Mouse (Mus musculus) 416B (cell line): ENCODE data around the gene Npr3.
"Not testable (repeated sequence)": the region's sequence is repeated elsewhere in the genome, so short reads cannot be mapped to it uniquely, and the experiment has no call there.

Experiments used
- DNase-seq: peaks from one replicate; pipeline ENCODE4 v3.0.0; 2011; ENCODE audit warnings: low read depth

Npr3 gene

DNA sequence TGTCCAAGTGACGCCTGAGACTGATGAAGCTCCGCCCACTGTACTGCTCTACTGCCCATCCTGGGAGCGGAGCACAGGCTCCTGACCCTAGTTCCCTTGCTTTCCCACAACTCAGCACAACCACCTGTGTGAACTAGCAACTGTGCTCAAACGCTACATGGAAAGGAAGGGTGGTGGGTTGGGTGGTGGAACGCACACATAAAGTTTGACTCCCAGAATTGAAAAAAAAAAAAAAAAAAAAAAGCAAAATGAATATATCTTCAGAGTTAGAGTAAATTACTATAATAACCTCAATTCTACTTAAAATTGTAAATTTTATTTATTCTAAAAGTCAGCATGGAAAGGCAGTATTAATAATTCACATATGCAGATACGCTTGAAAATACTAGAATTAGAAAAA, 25.3 kb downstream of the Npr3 start:
- no peak for DNase-seq

DNA sequence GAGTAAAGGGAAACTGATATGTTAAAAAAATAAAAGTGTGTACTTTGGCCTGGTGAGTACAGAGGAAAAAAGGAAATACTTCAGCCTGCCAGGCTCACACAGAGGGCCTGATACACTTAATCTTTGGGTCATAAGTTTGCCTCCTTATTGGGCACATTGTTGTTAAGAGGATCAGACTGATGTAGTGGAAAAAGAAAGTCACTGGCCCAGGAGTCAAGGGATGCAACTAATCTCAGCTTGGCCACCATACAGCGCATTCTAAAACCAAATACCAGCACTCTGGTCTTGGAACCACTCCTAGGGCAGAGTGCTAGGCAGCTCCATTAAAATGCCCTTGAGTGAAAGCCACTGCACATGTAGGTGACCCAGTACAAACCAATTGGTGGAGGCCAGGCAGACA, 28.8 kb downstream of the Npr3 start:
- DNase-seq = no peak

DNA sequence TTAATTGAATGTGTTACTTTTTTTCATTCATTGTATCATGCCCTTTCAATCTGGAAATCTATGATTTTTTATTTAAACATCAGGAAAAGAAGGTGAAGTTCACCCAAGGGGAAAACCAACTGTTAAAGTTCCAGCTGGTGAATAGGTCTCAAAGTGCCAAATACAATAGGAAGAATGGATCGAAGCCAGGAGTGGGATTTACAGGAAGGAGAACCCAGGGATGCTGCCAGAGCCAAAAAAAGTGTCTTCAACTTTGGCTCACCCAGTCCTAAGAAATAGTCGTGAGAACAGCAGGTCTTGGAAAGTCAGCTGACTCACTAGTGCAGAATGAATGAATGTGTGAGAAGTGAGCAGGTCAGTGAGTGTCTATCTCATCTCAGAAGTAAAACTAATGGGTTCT, 29.8 kb downstream of the Npr3 start:
- no peak for DNase-seq

DNA sequence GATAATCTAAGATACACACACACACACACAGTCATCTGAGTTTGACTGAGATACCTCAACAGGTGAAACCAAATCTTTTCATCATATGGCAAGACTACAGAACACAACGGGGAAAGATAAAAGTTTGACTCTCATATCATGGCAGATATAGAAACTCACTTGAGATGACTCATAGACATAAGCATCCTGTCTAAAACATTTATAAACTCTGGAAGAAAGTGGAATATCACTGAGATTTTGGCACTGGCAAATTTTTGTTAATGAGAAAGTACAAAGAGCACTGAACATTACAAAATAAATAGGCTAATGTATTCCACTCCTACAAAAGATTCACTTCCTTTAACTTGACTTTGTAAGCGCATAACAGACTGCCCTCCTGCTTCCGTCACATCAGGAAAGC, 40.2 kb downstream of the Npr3 start:
- no peak for DNase-seq

DNA sequence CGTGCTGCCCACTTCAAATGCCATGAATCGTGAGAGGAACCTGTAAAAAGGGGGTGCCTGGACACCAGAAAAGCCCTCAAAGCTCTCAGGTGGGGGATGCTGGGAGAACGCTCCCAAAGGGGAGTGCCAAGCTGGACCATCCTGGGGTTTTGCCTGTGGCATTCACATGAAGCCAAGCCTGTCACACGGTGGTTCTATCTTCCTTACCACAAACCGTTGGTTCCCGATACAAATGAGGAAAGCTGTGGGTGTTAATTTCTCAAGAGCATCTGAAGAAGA, 43.6 kb downstream of the Npr3 start:
- DNase-seq = no peak

DNA sequence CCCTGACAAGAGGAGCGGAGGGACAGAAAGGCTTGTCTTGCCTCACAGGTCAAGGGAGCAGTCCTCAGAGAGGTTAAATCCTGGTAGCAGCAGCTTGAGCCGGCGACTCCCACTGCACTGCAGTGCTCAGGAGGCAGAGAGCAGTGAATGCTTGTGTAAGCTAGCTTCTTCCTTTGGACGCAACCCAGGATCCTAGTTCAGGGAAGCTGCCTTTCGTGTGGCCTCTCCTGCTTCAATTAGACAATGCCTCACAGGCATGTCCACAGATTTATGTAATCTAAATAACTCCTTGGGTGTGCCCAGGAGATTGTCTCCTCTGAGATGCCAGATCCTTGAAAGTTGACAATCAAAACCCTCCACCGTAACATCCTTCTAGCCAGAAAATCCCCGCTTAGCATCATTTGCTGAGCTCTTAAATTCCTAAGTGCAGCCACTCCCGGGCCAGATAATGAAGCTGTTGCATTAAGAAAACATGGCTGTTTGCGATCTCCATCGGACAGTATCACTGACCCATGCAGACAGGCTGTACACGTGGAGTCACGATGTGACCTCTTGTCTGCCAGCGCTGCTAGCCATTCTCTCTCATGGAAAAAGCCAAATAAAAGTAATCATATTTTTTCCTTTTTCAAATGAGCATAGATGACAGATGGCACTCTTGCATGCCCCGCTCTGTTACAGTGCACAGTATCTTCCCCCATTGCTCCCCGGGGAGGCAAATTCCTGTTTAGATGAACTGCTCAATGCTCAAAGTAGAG, 44.1 kb downstream of the Npr3 start:
- no peak for DNase-seq

DNA sequence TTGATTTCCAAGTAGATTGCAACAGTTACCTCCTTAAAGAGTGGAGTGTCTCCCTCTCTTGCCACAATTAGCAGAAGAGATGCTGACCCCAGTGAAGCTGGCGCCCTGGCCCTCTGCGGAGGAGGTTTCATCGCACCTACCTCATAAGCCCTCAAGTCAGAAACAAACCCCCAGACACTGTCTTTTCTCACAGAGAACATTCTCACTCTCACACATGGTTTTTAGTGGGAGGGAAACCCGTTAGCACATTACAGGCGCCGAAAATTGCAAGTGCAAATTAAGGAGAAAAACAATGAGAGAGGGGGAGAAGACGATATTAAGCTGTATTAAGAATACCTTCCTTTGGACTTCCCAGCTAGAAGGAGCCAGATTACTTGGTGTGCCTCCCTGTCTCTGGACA, 44.8 kb downstream of the Npr3 start:
- no peak for DNase-seq

DNA sequence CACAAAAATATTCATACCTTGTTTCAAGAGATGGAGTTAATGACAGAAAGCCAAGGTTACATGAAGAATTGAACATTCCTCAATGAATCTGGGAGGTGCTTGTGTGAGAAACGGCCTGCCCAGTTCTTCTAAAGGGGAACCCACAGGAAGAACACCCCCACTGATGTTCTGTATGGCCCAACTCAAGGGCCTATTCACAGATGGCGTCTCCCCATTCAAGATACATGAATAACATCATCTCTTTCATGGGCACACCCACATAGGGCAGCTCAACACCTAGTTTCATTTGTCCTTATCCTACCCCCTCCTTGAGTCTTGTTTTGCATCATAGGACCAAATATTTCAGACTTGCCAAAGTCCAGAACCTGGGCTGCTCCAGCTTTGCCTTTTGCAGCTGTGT, 46.8 kb downstream of the Npr3 start:
- DNase-seq = no peak

DNA sequence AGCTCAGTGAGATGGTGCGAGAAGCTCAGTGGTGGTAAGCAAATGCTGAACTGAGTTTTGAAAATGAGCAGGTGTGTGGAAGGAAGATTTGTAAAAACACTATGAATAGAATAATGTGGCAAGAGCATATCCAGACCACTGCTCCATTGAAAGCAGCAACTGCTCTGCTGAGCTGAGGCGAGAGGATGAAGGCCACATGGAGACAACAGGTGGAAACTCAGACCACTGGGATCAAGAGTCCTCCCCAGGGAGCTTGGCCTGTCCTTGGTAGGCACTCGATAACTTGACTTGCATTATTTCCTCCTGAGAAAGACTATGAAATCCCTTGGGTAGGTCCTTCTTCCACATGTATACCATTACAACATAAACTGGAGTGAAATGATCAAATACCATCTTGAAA, 47.3 kb downstream of the Npr3 start:
- DNase-seq = no peak

DNA sequence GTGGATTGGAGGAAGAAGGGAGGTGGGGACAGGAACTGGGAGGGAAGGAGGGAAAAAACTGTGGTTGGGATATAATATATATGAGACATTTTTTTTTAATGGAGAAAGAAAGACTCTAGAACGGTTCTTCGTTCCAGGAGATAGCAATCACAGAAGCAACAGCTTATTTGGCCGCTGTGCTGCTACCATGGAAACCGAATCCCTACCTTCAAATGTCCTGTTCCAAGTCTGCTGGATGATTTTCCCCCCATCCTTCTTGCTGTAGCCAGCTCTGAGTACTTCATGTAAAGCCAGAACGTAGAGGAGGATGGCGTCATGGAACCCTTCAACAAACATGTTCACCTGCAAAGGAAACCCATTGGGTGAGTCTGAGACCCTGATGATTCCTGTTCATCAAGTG, 48.7 kb downstream of the Npr3 start:
- no peak for DNase-seq

DNA sequence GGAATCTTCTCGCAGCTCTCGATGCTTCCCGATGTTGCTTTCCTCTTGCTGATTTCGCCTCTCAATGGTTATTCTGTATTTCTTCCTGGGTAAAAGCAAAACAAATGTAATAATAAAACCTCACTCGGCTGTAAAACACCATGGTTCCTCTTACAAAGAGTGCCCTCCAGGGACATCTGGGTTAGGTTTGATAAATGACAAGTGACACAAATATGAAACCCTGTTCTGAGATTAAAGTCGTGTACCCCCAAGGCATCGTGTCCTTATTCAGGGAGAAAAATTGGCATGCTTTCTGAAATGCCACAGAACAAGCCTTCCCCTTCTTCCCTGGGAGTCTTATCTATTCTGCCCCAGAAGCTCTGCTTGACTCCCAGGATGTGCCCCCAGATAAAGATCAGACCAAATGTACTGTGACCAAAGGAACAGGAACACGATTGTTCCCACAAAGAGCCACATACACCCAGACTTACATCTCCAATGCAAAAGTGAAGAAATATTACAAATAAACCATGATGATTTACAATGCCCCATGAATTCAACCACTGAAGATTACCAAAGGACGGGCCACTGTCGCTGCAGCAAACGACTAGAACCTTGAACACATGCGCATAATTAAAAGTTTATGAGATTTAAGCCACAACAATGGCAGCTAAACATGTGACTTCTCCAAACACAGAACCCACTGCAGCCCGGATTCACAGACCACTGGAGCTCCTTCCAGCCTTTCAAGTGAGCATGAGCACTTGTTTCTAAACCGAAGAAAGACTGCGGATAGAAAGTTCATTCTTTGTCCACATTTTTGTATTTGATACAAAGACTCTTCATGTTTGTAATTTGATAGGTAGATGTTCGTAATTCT, 61.7 kb downstream of the Npr3 start:
- no peak for DNase-seq

DNA sequence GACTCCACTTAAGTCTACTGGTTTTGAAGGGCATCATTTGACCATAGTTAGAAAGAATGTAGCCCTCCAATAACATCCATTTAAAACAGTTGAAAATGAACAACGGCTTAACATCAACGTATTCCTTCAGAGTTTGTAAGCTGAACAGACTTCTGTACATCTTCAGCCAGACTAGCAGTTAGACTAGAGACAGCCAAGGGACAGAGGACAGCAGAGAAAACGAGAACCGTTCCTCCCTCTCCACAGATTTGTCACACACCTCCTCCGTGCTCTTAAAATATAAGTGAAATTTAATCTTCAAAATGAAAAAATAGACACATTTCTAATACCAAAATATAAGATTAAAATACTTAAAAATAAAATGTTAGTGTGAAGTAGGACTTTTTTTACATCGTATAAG, 63.0 kb downstream of the Npr3 start:
- no peak for DNase-seq

DNA sequence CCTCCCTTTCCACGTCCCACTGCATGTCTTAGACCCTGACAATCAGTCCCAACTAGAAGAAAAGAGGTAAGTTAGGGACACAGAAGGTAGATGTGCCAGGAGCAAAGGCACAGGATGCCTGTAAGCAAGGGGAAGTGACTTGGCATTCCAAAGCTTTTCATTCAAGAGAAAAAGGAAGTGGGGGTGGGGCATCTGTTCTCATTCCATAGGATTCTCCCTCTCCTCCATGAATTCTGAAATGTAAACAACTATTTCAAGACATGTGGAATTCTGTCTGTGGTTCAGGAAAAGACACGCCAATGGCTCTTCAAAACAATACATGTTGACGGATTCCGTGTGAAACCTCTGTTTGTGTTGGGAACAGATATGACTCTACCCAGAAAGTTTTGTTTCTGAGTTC, 65.3 kb downstream of the Npr3 start:
- no peak for DNase-seq

DNA sequence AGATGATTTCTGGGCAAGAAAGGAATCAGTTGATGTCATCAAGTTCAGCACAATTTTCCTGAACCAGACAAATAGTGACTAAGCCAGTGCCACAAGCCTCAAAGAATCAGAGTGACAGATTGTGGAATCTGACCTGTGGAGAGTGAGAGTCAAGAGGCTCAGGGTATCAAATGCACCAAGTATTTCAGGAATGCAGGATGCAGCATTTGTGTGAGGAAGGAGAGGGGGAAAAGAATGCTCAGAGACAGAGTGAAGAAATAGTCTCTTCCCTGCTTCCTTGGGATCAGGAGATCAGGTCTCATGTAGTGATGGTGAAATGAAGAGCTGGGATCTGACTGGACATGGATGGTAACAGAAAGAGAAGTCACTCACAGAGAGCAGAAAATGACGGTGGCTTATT, 71.2 kb downstream of the Npr3 start:
- DNase-seq = no peak

DNA sequence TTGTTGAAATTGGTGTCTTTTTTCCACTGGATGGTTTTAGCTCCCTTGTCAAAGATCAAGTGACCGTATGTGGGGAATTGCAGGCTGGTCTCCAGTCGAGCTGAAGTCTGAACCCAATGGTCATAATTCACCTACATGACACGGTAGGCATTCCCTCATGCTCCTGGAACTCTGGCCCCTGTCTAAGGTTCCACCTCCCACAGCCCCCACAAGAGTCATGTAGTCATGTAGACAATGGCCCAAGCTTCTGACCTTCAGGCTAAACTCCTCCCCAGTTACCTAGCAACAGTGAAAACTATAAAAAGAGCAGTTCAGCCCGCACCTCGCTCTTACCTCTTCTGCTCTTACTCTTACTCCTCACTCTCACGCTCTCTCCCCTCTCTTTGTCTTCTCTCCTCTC, 84.7 kb downstream of the Npr3 start:
- DNase-seq = not testable (repeated sequence)

DNA sequence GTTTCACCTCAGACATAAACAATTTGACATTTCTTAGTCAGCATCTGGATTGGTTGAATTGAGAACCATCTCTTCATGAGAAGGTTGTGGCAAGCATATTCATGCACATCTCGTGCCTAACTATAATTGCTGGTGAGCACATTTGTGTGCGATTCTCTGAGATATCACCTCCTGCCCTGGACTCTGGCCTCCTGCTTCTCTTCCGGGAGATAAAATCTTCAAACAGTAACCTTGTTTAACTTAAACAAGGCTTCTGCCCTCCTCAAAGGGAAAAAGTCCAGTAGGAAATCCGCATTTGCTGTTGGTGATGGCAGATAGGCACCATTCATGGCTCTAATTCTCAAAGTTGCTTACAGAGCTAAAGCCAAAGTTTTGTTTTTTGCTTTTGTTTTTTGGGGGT, 91.5 kb downstream of the Npr3 start:
- no peak for DNase-seq

DNA sequence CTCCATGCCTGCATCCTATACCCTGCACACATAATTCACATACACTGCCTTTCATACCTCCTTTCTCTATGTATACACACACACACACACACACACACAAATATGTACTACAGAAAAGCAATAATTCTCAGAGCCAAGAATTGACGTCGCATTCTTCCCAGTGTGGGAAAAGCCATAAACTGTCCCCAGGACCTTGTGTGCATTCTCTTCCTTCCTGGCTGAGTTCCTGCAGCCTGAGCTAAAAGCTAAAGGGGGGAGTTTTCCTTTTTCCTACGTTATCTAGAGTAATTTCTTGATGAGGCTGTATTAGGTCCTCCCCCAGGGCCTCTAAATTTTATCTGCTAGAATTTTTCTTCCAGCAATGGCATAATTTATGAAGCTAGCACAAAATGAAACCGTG, 103.5 kb downstream of the Npr3 start:
- DNase-seq = no peak

DNA sequence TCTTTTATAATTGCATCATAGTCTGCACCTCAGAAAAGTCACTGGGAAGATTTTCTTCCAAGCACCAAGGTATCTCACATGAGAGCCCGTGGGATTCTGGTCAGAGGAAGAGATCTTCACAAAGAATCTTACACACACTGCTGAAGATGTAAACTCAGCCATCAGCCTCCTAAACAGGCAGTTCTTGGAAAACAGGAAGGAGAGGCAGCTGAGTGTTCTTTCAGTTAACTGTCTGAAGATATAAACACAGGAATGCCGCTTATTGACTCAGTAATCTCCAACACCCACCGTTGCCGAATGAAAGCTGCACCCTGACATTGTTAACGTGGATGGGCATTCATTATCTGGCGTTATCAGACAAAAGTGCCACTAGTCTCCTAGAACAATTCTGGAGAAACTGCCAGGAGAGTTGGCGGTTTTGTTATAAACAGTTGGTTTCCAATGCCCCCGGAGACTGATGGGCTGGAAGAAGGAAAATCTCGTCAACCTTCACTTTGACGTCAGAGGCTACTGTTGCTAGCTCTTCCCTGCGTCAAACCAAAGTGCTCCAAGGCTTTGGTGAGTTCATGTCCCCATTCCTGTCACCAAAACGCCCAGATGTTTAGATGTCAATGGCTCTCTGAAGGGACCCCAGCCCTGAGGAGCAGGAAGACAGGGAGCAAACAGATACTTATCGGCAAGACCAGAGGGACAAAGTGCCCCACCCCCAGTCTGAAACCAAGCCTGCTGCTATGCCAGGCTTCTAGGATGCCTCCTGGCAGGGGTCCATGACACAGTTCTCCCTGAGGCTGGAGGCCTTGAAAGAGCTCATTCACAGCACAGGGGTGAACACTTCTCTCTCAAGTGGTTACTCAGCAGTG, 105.0 kb downstream of the Npr3 start:
- DNase-seq = no peak

DNA sequence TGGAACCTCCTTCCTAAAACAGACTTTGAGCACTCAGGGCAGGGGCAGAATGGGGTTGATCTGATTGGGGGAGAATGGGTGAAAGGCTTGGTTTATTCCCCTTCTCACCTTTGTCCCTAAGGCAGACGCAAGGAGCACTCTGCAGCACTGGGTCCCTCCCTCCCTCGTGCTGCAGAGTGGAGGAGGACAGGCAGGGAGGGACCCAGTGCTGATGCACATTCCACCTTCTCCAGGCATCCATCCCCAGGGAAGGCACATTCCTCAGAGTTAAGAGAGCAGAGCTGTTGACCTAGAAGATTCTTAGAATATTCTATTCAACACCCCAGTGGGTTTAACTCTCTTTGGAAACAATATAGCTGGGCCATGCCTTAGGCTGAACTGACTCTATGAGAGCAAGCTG, 112.5 kb downstream of the Npr3 start:
- no peak for DNase-seq
